Mouse (Mus musculus): Measurements from ENCODE around the gene Exd2. TPM values are rescaled to one million over a fixed set of nuclear protein-coding genes. Genes with fewer than 3 reads are reported as not detected.

The Exd2 gene
- polyA plus RNA-seq, 1 experiment from 2014 or later: 18.7 TPM

DNA sequence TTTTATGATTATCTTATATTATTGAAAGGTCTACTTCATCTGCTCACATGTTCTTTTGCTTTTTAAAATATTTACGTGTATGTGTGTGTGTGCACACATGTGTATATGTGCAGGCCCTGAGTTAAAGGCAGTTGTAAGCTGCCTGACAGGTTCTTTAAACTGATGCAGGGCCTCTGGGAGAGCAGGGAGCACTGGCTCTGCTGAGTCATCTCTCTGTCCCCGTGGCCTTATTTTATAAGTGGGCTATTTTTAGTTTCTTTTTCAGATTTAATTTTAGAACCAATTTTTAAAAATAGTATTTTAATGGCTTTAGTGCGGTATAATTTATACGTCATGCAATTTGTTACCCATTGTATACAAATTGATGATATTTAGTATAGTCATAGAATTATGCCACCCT is 9.0 kb downstream of the Exd2 start:
- Histone ChIP-seq H3K4me1 (replicated peaks; ENCODE audit: control insufficient read depth, insufficient read depth, low read length) (0 out of 2 replicates have a peak, but pooled peaks cover 3% of the 10 kb centered on the region), H3K36me3 (ENCODE audit: control insufficient read depth, insufficient read depth, low read length) (no peaks in the 10 kb centered on the region), H3K4me2 (no peak overlapping the region), H3K27ac (ENCODE audit: low read depth, low read length) (no peak overlapping the region), H3K4me3 (ENCODE audit: low read depth, low read length) (no peak overlapping the region), H3K9me3 (ENCODE audit: control insufficient read depth, low read length) (no peaks in the 10 kb centered on the region), H3K27me3 (replicated peaks; ENCODE audit: control insufficient read depth, insufficient read depth, low read length) (no peaks in the 10 kb centered on the region), H3K9ac (ENCODE audit: low read depth, low read length) (no peak overlapping the region)
- WGBS: 75% methylated on average over 4 of the region's 4 CpGs
- no peak for DNase-seq (ENCODE audit: low spot score)
- ATAC-seq (replicated peaks; ENCODE audit: low FRiP score): no peak

DNA sequence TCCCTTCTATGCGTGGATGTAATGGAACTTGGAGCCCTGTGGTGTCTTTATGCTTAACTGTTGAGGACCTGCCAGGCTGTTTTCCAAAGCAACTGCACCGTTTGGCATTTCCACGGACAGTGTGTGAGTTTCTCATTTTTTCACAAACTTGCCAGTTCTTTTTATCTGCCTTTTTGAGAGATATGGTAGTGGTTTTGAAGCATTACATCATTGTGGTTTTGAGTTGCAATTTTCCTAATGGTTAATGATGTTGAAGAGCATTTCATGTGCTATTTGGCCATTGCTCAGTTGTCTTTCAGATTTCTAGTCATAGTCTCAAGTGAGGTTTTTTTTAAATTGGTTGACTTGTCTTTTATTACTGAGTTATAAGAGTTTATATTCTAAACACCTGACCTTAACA is 10.8 kb downstream of the Exd2 start:
- Histone ChIP-seq H3K9ac (ENCODE audit: low read depth, low read length) (no peak overlapping the region), H3K4me2 (no peak overlapping the region), H3K4me3 (ENCODE audit: low read depth, low read length) (no peak overlapping the region), H3K27me3 (replicated peaks; ENCODE audit: control insufficient read depth, insufficient read depth, low read length) (no peaks in the 10 kb centered on the region), H3K4me1 (replicated peaks; ENCODE audit: control insufficient read depth, insufficient read depth, low read length) (0 out of 2 replicates have a peak, but pooled peaks cover 3% of the 10 kb centered on the region), H3K27ac (ENCODE audit: low read depth, low read length) (no peak overlapping the region), H3K36me3 (ENCODE audit: control insufficient read depth, insufficient read depth, low read length) (no peaks in the 10 kb centered on the region), H3K9me3 (ENCODE audit: control insufficient read depth, low read length) (no peaks in the 10 kb centered on the region)
- no peak for DNase-seq (ENCODE audit: low spot score)
- no peak for ATAC-seq (replicated peaks; ENCODE audit: low FRiP score)
- 57% methylated on average over 3 of the region's 3 CpGs for WGBS

DNA sequence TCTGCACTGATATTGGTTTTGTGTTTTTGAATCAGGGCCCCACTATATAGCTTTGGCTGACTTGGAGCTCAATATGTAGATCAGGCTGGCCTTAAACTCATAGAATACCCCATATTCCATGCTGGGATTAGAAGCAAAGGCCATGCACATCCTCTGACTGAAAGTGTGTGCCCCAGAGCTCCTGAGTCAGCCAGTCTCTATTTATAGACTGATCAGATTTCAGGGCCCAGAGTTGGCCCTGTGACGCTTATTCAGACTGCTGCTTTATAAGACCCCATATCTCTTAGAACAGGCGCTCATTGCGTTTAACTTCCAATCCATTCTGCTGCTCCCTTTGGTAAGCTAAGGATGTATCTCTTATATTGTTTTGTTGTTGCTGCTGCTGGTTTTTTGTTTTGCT is 17.1 kb downstream of the Exd2 start:
- Histone ChIP-seq H3K4me2 (no peak overlapping the region), H3K27ac (ENCODE audit: low read depth, low read length) (no peak overlapping the region), H3K9me3 (ENCODE audit: control insufficient read depth, low read length) (no peaks in the 10 kb centered on the region), H3K4me1 (replicated peaks; ENCODE audit: control insufficient read depth, insufficient read depth, low read length) (no peaks in the 10 kb centered on the region), H3K27me3 (replicated peaks; ENCODE audit: control insufficient read depth, insufficient read depth, low read length) (no peaks in the 10 kb centered on the region), H3K9ac (ENCODE audit: low read depth, low read length) (no peak overlapping the region), H3K4me3 (ENCODE audit: low read depth, low read length) (no peak overlapping the region), H3K36me3 (ENCODE audit: control insufficient read depth, insufficient read depth, low read length) (peaks cover 4% of the 10 kb centered on the region; the same call in 1 of the 2 replicates)
- DNase-seq (ENCODE audit: low spot score): no peak
- 77% methylated on average over 3 of the region's 3 CpGs for WGBS
- ATAC-seq (replicated peaks; ENCODE audit: low FRiP score): no peak

DNA sequence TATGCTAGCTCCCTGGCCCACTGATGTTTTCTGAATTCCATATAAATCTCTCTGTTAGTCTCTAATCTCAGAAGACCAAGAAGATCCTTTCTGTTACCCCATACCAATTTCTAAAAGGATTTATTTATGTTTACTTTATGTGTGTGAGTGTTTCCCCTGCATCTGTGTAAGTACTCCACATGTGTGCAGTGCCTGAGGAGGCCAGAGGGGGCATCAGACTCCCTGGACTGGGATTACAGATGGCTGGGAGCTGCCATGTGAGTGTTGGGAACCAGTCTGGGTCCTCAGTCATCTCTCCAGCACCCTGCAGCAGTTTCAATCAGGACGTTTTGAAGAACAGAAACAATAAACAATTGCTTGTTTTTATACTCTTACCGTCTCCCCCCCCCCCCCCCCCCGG is 20.5 kb downstream of the Exd2 start:
- H3K9ac ChIP-seq (ENCODE audit: low read depth, low read length): no peak overlapping the region
- H3K4me3 ChIP-seq (ENCODE audit: low read depth, low read length): no peak overlapping the region
- peaks cover 4% of the 10 kb centered on the region; the same call in 1 of the 2 replicates for H3K36me3 ChIP-seq (ENCODE audit: control insufficient read depth, insufficient read depth, low read length)
- no peak overlapping the region for H3K4me2 ChIP-seq
- no peak overlapping the region for H3K27ac ChIP-seq (ENCODE audit: low read depth, low read length)
- no peaks in the 10 kb centered on the region for H3K4me1 ChIP-seq (replicated peaks; ENCODE audit: control insufficient read depth, insufficient read depth, low read length)
- ATAC-seq (replicated peaks; ENCODE audit: low FRiP score): no peak
- H3K9me3 ChIP-seq (ENCODE audit: control insufficient read depth, low read length): no peaks in the 10 kb centered on the region
- H3K27me3 ChIP-seq (replicated peaks; ENCODE audit: control insufficient read depth, insufficient read depth, low read length): no peaks in the 10 kb centered on the region
- WGBS: 60% methylated on average over 3 of the region's 3 CpGs
- DNase-seq (ENCODE audit: low spot score): no peak

DNA sequence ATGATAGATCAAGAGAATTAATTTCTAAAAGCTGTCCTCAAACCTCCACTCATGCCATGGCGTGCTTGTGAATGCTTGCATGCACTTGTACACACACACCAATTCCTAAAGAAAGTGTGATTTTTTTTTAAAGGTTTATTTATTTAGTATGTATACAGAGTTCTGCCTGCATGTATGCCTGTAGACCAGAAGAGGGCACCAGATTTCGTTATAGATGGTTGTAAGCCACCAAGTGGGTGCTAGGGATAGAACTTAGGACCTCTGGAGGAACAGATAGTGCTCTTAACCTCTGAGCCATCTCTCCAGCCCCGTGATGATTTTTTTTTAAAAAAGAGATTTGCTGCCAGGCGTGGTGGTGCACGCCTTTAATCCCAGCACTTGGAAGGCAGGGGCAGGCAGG is 30.4 kb downstream of the Exd2 start:
- WGBS: 87% methylated on average over 5 of the region's 5 CpGs
- Histone ChIP-seq H3K4me2 (no peak overlapping the region), H3K9me3 (ENCODE audit: control insufficient read depth, low read length) (no peaks in the 10 kb centered on the region), H3K27me3 (replicated peaks; ENCODE audit: control insufficient read depth, insufficient read depth, low read length) (no peaks in the 10 kb centered on the region), H3K36me3 (ENCODE audit: control insufficient read depth, insufficient read depth, low read length) (peaks cover 5% of the 10 kb centered on the region; the same call in 1 of the 2 replicates), H3K4me3 (ENCODE audit: low read depth, low read length) (no peak overlapping the region), H3K4me1 (replicated peaks; ENCODE audit: control insufficient read depth, insufficient read depth, low read length) (no peaks in the 10 kb centered on the region), H3K9ac (ENCODE audit: low read depth, low read length) (no peak overlapping the region), H3K27ac (ENCODE audit: low read depth, low read length) (no peak overlapping the region)
- ATAC-seq (replicated peaks; ENCODE audit: low FRiP score) (no peak), DNase-seq (ENCODE audit: low spot score) (no peak)

DNA sequence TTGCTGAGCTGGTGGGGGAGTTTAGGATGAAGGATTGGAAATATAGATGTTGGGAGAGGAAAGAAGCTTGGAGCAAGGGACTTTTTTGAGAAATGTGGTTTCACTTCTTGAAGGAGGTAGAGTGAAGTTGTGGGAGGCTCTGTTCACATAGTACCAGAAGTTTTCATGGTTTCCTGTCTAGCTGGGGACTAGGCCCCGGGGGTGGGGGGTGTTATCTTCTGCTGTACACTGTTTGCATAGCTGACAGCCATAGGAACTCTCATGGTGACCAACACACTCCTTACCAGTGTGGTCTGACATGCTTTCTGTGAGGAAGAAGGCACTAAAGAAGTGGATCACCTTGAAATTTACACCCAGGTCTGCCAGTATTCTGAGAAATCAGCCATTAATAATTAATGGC is 32.8 kb downstream of the Exd2 start:
- Histone ChIP-seq H3K27ac (ENCODE audit: low read depth, low read length) (no peak overlapping the region), H3K4me2 (no peak overlapping the region), H3K9me3 (ENCODE audit: control insufficient read depth, low read length) (no peaks in the 10 kb centered on the region), H3K27me3 (replicated peaks; ENCODE audit: control insufficient read depth, insufficient read depth, low read length) (no peaks in the 10 kb centered on the region), H3K36me3 (ENCODE audit: control insufficient read depth, insufficient read depth, low read length) (peaks cover 5% of the 10 kb centered on the region; the same call in 1 of the 2 replicates), H3K9ac (ENCODE audit: low read depth, low read length) (no peak overlapping the region), H3K4me1 (replicated peaks; ENCODE audit: control insufficient read depth, insufficient read depth, low read length) (no peaks in the 10 kb centered on the region), H3K4me3 (ENCODE audit: low read depth, low read length) (no peak overlapping the region)
- no peak for DNase-seq (ENCODE audit: low spot score)
- 63% methylated on average over 1 of the region's 1 CpGs for WGBS
- ATAC-seq (replicated peaks; ENCODE audit: low FRiP score): no peak

DNA sequence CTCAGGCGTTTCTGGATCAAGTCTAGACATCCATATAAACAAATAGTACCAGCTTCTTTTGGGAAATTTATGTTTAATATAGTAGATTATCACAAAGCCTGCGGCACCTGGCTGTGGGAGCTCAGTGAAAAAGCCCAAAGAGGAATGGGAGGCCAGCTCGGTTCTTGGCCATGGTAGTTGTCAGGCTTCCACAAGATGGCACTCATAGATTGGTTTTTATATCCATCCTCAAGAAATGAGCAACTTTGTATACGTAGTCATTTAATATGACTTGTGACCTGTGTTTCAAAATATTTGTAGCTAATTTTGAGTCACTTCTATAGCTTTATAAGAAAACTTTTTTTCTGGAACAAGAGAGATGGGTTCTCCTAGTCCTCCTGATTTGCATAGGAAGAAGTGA is 35.5 kb downstream of the Exd2 start:
- Histone ChIP-seq H3K27me3 (replicated peaks; ENCODE audit: control insufficient read depth, insufficient read depth, low read length) (no peaks in the 10 kb centered on the region), H3K4me2 (no peak overlapping the region), H3K9me3 (ENCODE audit: control insufficient read depth, low read length) (no peaks in the 10 kb centered on the region), H3K36me3 (ENCODE audit: control insufficient read depth, insufficient read depth, low read length) (no peaks in the 10 kb centered on the region), H3K4me1 (replicated peaks; ENCODE audit: control insufficient read depth, insufficient read depth, low read length) (no peaks in the 10 kb centered on the region), H3K4me3 (ENCODE audit: low read depth, low read length) (no peak overlapping the region), H3K27ac (ENCODE audit: low read depth, low read length) (no peak overlapping the region), H3K9ac (ENCODE audit: low read depth, low read length) (no peak overlapping the region)
- WGBS: 65% methylated on average over 4 of the region's 4 CpGs
- ATAC-seq (replicated peaks; ENCODE audit: low FRiP score) (no peak), DNase-seq (ENCODE audit: low spot score) (no peak)

DNA sequence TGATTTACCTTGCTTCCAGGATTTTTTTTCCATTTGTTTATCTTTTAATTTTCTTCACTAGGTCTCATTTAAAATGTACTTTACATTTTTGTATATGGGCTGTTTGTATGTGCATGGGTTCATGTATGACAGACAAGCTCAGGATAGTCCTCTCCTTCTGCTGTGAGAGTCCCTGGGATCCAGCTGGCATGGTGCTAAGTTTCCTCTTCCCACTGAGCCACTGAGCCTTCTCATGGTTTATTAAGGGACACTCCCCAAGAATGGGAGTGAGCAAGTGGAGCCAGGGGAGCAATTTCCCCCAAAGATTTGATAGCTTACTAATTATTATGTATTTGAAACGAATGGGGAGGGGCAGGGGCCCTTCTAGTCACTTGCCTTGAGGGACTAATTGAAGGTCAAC is 37.6 kb downstream of the Exd2 start:
- no peak overlapping the region for H3K4me3 ChIP-seq (ENCODE audit: low read depth, low read length)
- no peak overlapping the region for H3K4me2 ChIP-seq
- no peaks in the 10 kb centered on the region for H3K4me1 ChIP-seq (replicated peaks; ENCODE audit: control insufficient read depth, insufficient read depth, low read length)
- DNase-seq (ENCODE audit: low spot score) (no peak), ATAC-seq (replicated peaks; ENCODE audit: low FRiP score) (no peak)
- WGBS: 53% methylated on average over 1 of the region's 1 CpGs
- H3K9me3 ChIP-seq (ENCODE audit: control insufficient read depth, low read length): no peaks in the 10 kb centered on the region
- H3K27ac ChIP-seq (ENCODE audit: low read depth, low read length): no peak overlapping the region
- no peaks in the 10 kb centered on the region for H3K27me3 ChIP-seq (replicated peaks; ENCODE audit: control insufficient read depth, insufficient read depth, low read length)
- no peaks in the 10 kb centered on the region for H3K36me3 ChIP-seq (ENCODE audit: control insufficient read depth, insufficient read depth, low read length)
- no peak overlapping the region for H3K9ac ChIP-seq (ENCODE audit: low read depth, low read length)

DNA sequence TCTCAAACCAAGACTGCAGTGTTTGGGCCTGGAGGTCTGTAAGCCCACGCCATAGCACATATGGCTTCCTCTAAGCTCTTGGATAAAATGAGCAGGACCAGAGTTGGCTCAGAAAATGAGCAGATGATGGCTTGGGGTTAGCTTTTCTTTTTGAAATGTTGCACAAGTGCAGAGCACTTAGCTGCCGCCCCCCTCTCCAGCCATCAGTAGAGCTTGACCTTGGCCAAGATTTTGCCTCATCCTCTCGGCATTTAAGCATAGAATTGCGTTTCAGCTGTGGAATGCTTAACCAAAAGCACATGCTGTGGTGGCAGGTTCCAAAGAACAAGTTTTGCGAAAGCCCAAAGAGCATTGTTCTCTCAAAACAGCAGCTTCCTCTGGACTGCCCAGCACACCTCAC is 41.8 kb downstream of the Exd2 start:
- H3K4me1 ChIP-seq (replicated peaks; ENCODE audit: control insufficient read depth, insufficient read depth, low read length): no peaks in the 10 kb centered on the region
- no peak overlapping the region for H3K27ac ChIP-seq (ENCODE audit: low read depth, low read length)
- ATAC-seq (replicated peaks; ENCODE audit: low FRiP score) (no peak), DNase-seq (ENCODE audit: low spot score) (no peak)
- no peak overlapping the region for H3K4me3 ChIP-seq (ENCODE audit: low read depth, low read length)
- H3K9ac ChIP-seq (ENCODE audit: low read depth, low read length): no peak overlapping the region
- 78% methylated on average over 5 of the region's 5 CpGs for WGBS
- H3K4me2 ChIP-seq: no peak overlapping the region
- no peaks in the 10 kb centered on the region for H3K36me3 ChIP-seq (ENCODE audit: control insufficient read depth, insufficient read depth, low read length)
- H3K9me3 ChIP-seq (ENCODE audit: control insufficient read depth, low read length): no peaks in the 10 kb centered on the region
- no peaks in the 10 kb centered on the region for H3K27me3 ChIP-seq (replicated peaks; ENCODE audit: control insufficient read depth, insufficient read depth, low read length)

Data from liver, embryonic 11.5 days (tissue).